Mouse (Mus musculus): ENCODE data around the gene Ankrd53. TPM values are rescaled to one million over a fixed set of nuclear protein-coding genes. Genes with fewer than 3 reads are reported as not detected.
"Not testable (repeated sequence)": the region's sequence is repeated elsewhere in the genome, so short reads cannot be mapped to it uniquely, and the experiment has no call there.

Ankrd53 gene
- polyA plus RNA-seq, 2 experiments = 0.08 TPM; not detected in 1

GRCm38 (mm10) chr6:83788554-83788953 is 26.1 kb downstream of the Ankrd53 start:
- H3K27ac ChIP-seq = no peak overlapping the region
- TF ChIP-seq CTCF (IDR thresholded peaks at IDR 0.05; ENCODE audit: low read depth) (no peak), EP300 (IDR thresholded peaks at IDR 0.05; ENCODE audit: low read depth) (no peak)
- DNase-seq (ENCODE audit: low read depth in 3 of 3, low spot score in 3 of 3) (no peak), ATAC-seq (ENCODE audit: insufficient read depth) (no peak)
- H3K9ac ChIP-seq (replicated peaks) = no peak overlapping the region
- H3K4me2 ChIP-seq (ENCODE audit: low read depth) = no peak overlapping the region
- H3K4me1 ChIP-seq (replicated peaks; ENCODE audit: control insufficient read depth in 2 of 2, insufficient read depth in 2 of 2, low read length in 1 of 2) = peaks cover 0 to 2% of the 10 kb centered on the region in 2 experiments; a peak in 1 of 4 replicates
- H3K4me3 ChIP-seq (ENCODE audit: insufficient read depth in 1 of 2, low read depth in 2 of 2, low read length in 2 of 2) = no peak overlapping the region
- 69% methylated on average over 7 of the region's 7 CpGs for WGBS (ENCODE audit: insufficient replicate concordance)
- no peaks in the 10 kb centered on the region for H3K9me3 ChIP-seq (ENCODE audit: control insufficient read depth, low read length)
- H3K27me3 ChIP-seq (ENCODE audit: control insufficient read depth, insufficient read depth, low read length) = no peaks in the 10 kb centered on the region
- no peaks in the 10 kb centered on the region for H3K36me3 ChIP-seq (replicated peaks; ENCODE audit: control insufficient read depth, insufficient read depth, low read depth)

- not testable (repeated sequence) for H3K9me3 ChIP-seq (ENCODE audit: control insufficient read depth, low read length); H3K4me3 ChIP-seq (ENCODE audit: insufficient read depth in 1 of 2, low read depth in 2 of 2, low read length in 2 of 2); ATAC-seq (ENCODE audit: insufficient read depth); DNase-seq (ENCODE audit: low read depth in 3 of 3, low spot score in 3 of 3); H3K36me3 ChIP-seq (replicated peaks; ENCODE audit: control insufficient read depth, insufficient read depth, low read depth); H3K4me2 ChIP-seq (ENCODE audit: low read depth); H3K27me3 ChIP-seq (ENCODE audit: control insufficient read depth, insufficient read depth, low read length); H3K27ac ChIP-seq; H3K9ac ChIP-seq (replicated peaks)
- H3K4me1 ChIP-seq (replicated peaks; ENCODE audit: control insufficient read depth in 2 of 2, insufficient read depth in 2 of 2, low read length in 1 of 2) = peaks cover 10 to 11% of the 10 kb centered on the region in 2 experiments
- WGBS (ENCODE audit: insufficient replicate concordance) = 69% methylated on average over 5 of the region's 5 CpGs
These were observed 28.1 kb downstream of the Ankrd53 start for GRCm38 (mm10) chr6:83790533-83790932.

GRCm38 (mm10) chr6:83791251-83791890 is 28.9 kb downstream of the Ankrd53 start:
- no peak for ATAC-seq (ENCODE audit: insufficient read depth)
- Histone ChIP-seq H3K27ac (no peak overlapping the region), H3K36me3 (replicated peaks; ENCODE audit: control insufficient read depth, insufficient read depth, low read depth) (no peaks in the 10 kb centered on the region), H3K27me3 (ENCODE audit: control insufficient read depth, insufficient read depth, low read length) (no peaks in the 10 kb centered on the region), H3K4me2 (ENCODE audit: low read depth) (no peak overlapping the region), H3K4me3 (ENCODE audit: insufficient read depth in 1 of 2, low read depth in 2 of 2, low read length in 2 of 2) (no peak overlapping the region), H3K4me1 (replicated peaks; ENCODE audit: control insufficient read depth in 2 of 2, insufficient read depth in 2 of 2, low read length in 1 of 2) (peaks cover 12% of the 10 kb centered on the region in 2 experiments), H3K9ac (replicated peaks) (no peak overlapping the region), H3K9me3 (ENCODE audit: control insufficient read depth, low read length) (no peaks in the 10 kb centered on the region)
- no peak for TF ChIP-seq EP300 (IDR thresholded peaks at IDR 0.05; ENCODE audit: low read depth)
- TF ChIP-seq CTCF (IDR thresholded peaks at IDR 0.05; ENCODE audit: low read depth) = no peak
- 10% methylated on average over 4 of the region's 4 CpGs for WGBS (ENCODE audit: insufficient replicate concordance)
- DNase-seq (ENCODE audit: low read depth in 3 of 3, low spot score in 3 of 3) = no peak

GRCm38 (mm10) chr6:83794760-83795296 is 32.4 kb downstream of the Ankrd53 start, which contains the start of gene Nagk:
Nagk (plus strand) TSS chr6:83794982.
- H3K36me3 ChIP-seq (replicated peaks; ENCODE audit: control insufficient read depth, insufficient read depth, low read depth) = no peaks in the 10 kb centered on the region
- ATAC-seq (ENCODE audit: insufficient read depth) (peak; percentile 92), DNase-seq (ENCODE audit: low read depth in 3 of 3, low spot score in 3 of 3) (peak; percentile 82 to 84 (median 84))
- H3K4me3 ChIP-seq (ENCODE audit: insufficient read depth in 1 of 2, low read depth in 2 of 2, low read length in 2 of 2) = peak within 1 kb of the TSS; percentile 67 to 77
- WGBS (ENCODE audit: insufficient replicate concordance) = under 1% methylated on average over 43 of the region's 43 CpGs
- peaks cover 12% of the 10 kb centered on the region in 2 experiments for H3K4me1 ChIP-seq (replicated peaks; ENCODE audit: control insufficient read depth in 2 of 2, insufficient read depth in 2 of 2, low read length in 1 of 2)
- no peaks in the 10 kb centered on the region for H3K27me3 ChIP-seq (ENCODE audit: control insufficient read depth, insufficient read depth, low read length)
- TF ChIP-seq EP300 (IDR thresholded peaks at IDR 0.05; ENCODE audit: low read depth) (no peak), CTCF (IDR thresholded peaks at IDR 0.05; ENCODE audit: low read depth) (no peak)
- H3K9me3 ChIP-seq (ENCODE audit: control insufficient read depth, low read length) = no peaks in the 10 kb centered on the region
- peak within 1 kb of the TSS; percentile 97 for H3K4me2 ChIP-seq (ENCODE audit: low read depth)
- H3K27ac ChIP-seq = peak within 1 kb of the TSS; percentile 94
- peak within 1 kb of the TSS; percentile 78 for H3K9ac ChIP-seq (replicated peaks)

GRCm38 (mm10) chr6:83795492-83795900 is 33.1 kb downstream of the Ankrd53 start:
- DNase-seq (ENCODE audit: low read depth in 3 of 3, low spot score in 3 of 3) (peak; percentile 34 to 39 (median 36)), ATAC-seq (ENCODE audit: insufficient read depth) (peak; percentile 4; the same call in 1 of the 2 replicates)
- 1% methylated on average over 13 of the region's 13 CpGs for WGBS (ENCODE audit: insufficient replicate concordance)
- peak overlapping the region; percentile 67 to 77 for H3K4me3 ChIP-seq (ENCODE audit: insufficient read depth in 1 of 2, low read depth in 2 of 2, low read length in 2 of 2)
- no peaks in the 10 kb centered on the region for H3K27me3 ChIP-seq (ENCODE audit: control insufficient read depth, insufficient read depth, low read length)
- H3K27ac ChIP-seq = peak overlapping the region; percentile 94
- H3K9me3 ChIP-seq (ENCODE audit: control insufficient read depth, low read length) = no peaks in the 10 kb centered on the region
- peak overlapping the region; percentile 97 for H3K4me2 ChIP-seq (ENCODE audit: low read depth)
- H3K9ac ChIP-seq (replicated peaks) = peak overlapping the region; percentile 78
- no peaks in the 10 kb centered on the region for H3K36me3 ChIP-seq (replicated peaks; ENCODE audit: control insufficient read depth, insufficient read depth, low read depth)
- peaks cover 12% of the 10 kb centered on the region in 2 experiments for H3K4me1 ChIP-seq (replicated peaks; ENCODE audit: control insufficient read depth in 2 of 2, insufficient read depth in 2 of 2, low read length in 1 of 2)
- TF ChIP-seq EP300 (IDR thresholded peaks at IDR 0.05; ENCODE audit: low read depth) (no peak), CTCF (IDR thresholded peaks at IDR 0.05; ENCODE audit: low read depth) (no peak)
